Mouse (Mus musculus): Measurements from ENCODE around the gene Olfr1316. TPM values are rescaled to one million over a fixed set of nuclear protein-coding genes. Genes with fewer than 3 reads are reported as not detected.

The Olfr1316 gene
- total RNA-seq (2021), result not detected
- long read RNA-seq, experiment 1, result 0 reads
- long read RNA-seq, experiment 2, result 0 reads

DNA sequence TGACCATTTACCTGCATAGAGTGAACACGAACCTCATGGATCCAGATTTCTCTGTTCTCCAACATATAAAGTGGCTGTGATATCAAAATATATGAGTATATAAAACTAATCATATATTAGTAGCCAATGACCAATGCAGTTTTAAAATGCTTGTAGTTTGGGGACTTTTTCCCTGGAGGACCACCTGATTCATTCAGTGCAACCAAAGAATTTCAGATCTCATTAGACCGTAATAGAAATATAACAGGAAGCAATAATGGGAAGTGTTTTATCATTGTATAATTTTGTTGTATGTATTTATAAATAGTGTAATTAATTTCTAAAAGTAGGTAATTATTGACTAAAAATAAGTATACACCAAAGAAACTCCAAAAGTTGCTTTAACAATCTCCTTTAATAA lies at the start of gene Olfr1316:
TSS of gene Olfr1316 (minus strand) at position 101 of the 400 bp plus-strand sequence.
- DNase-seq (ENCODE audit: low spot score), result no peak

DNA sequence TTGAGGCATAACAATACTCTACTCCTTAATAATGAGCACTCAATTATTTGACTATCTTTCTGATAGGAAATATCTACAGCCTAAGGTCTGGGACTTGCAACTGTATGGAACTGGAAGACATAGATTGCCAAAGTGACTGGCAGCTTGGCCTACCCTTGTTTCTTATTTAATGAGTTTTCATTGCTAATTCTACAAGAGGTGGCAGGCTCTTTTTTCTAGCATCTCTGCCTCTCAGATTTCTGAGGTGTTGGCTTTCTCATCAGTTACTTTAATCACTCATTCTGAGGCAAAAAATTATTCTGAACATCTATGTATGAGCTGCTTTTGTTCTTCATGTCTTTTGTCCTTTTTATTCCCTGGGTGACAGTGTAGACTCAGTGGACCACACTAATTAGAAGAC lies 19.1 kb upstream of the Olfr1316 start, which contains the start of gene Olfr1318:
TSS of gene Olfr1318 (plus strand) at position 301 of the 400 bp plus-strand sequence.
- DNase-seq (ENCODE audit: low spot score), result no peak

DNA sequence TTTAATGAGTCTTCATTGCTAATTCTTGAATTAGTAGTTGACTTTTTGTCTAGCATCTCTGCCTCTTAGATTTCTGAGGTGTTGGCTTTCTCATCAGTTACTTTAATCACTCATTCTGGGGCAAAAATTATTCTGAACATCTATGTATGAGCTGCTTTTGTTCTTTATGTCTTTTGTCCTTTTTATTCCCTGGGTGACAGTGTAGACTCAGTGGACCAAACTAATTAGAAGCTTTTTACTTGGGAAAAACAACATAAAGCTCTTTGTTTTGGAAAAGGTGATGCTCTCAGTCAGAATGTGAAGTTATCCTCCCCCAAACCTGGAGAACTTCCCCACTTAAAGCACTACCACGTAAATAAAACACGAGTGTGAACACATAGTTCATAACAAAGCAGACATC lies 5.3 kb upstream of the Olfr1316 start, which contains the start of gene Olfr1317:
TSS of gene Olfr1317 (plus strand) at position 301 of the 400 bp plus-strand sequence.
- DNase-seq (ENCODE audit: low spot score), result no peak

DNA sequence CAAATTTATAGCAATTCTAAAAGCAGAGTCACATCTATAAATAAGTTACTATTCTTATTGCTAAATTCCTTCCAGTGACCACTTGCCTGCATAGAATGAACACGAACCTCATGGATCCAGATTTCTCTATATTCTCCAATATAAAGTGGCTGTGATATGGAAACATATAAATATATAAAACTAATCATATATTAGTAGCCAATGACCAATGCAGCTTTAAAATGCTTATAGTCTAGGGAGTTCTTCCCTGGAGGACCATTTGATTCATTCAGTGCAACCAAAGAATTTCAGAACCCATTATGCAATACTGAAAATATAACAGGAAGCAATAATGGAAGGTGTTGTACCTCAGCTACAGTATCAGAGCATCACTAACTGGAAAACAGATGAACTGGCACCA lies 19.4 kb downstream of the Olfr1316 start, which contains the start of gene Olfr1315-ps1:
TSS of gene Olfr1315-ps1 (minus strand) at position 101 of the 400 bp plus-strand sequence.
- DNase-seq (ENCODE audit: low spot score), result no peak

DNA sequence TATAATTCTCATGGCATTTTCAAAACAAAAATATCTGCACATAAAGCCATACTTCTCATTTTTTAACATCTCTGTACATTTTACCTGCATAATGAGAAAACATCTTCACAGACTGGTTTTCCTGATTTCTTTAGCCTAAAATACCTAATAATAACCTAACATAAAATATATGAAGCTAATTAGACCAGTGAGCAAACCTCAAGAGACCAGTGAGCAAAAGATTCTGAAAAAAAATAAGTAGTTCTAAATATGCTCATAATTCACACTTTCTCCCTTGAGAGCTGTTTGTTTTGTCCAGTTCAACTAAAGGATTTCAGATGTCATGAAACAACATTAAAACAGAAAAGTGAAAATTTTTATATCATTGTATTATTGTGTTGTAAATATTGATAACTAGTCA lies 38.1 kb downstream of the Olfr1316 start, which contains the start of gene Olfr1314:
TSS of gene Olfr1314 (minus strand) at position 101 of the 400 bp plus-strand sequence.
- DNase-seq (ENCODE audit: low spot score), result no peak

DNA sequence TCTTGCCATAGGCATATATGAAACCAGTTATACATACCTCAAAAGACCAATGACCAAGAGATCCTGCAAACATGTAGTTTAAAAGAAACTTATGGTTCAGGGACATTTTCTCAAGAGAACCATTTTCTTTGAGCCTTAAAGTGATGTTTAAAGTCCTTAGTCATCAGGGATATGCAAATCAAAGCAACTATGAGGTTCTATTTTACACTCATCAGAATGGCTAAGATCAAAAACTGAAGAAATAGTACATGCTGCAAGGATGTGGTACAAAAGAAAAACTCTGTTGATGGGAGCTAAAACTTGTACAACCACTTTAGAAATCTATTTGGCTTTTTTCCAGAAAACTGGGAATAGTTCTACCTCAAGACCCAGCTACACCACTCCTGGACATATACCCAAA lies 57.0 kb downstream of the Olfr1316 start, which contains the start of gene Olfr1313:
TSS of gene Olfr1313 (minus strand) at position 101 of the 400 bp plus-strand sequence.
- DNase-seq (ENCODE audit: low spot score), result no peak

Other genes with a start within 250 kb of the Olfr1316 start
- not detected for gene Olfr1306, start 218.7 kb downstream of the Olfr1316 start, total RNA-seq (2021)
- not detected for gene Olfr1307, start 185.5 kb downstream of the Olfr1316 start, total RNA-seq (2021)
- not detected for gene Olfr1308, start 170.0 kb downstream of the Olfr1316 start, total RNA-seq (2021)
- gene Olfr1309, start 144.7 kb downstream of the Olfr1316 start, total RNA-seq (2021), result not detected
- not detected for gene Olfr1310, start 122.3 kb downstream of the Olfr1316 start, total RNA-seq (2021)
- not detected for gene Olfr1311, start 110.6 kb downstream of the Olfr1316 start, total RNA-seq (2021)
- gene Olfr1312, start 84.7 kb downstream of the Olfr1316 start, total RNA-seq (2021), result not detected
- not detected for gene Olfr1313, start 57.1 kb downstream of the Olfr1316 start, total RNA-seq (2021)
- gene Olfr1314, start 38.2 kb downstream of the Olfr1316 start, total RNA-seq (2021), result not detected
- gene Olfr1315-ps1, start 19.5 kb downstream of the Olfr1316 start, total RNA-seq (2021), result not detected
- gene Olfr1317, start 5.4 kb upstream of the Olfr1316 start, total RNA-seq (2021), result not detected
- not detected for gene Olfr1318, start 19.2 kb upstream of the Olfr1316 start, total RNA-seq (2021)
- gene Lpcat4, start 104.5 kb upstream of the Olfr1316 start, total RNA-seq (2021), result 1 to 10 TPM in 1 of 2 experiments, under 1 TPM in 1; 0.82 to 1.1 TPM
- gene Nutm1, start 124.3 kb upstream of the Olfr1316 start, total RNA-seq (2021), result not detected
- gene Nop10, start 126.9 kb upstream of the Olfr1316 start, total RNA-seq (2021), result 10 to 100 TPM; 52.3 to 59.1 TPM
- 10 to 100 TPM; 26.2 to 26.4 TPM for gene Slc12a6, start 130.8 kb upstream of the Olfr1316 start, total RNA-seq (2021)
- gene Gm21985, start 131.3 kb upstream of the Olfr1316 start, total RNA-seq (2021), result under 1 TPM; 0.24 to 0.80 TPM
- 10 to 100 TPM; 72.7 to 77.9 TPM for gene Emc4, start 233.1 kb upstream of the Olfr1316 start, total RNA-seq (2021)
- gene Katnbl1, start 244.2 kb upstream of the Olfr1316 start, total RNA-seq (2021), result 1 to 10 TPM; 2.7 to 3.2 TPM